Mouse (Mus musculus) frontal cortex, postnatal 14 days (tissue): Measurements from ENCODE around the gene 1700067K01Rik.
A peak's percentile ranks its signal among the peaks of the same experiment; 100 is the strongest.
"Not testable (repeated sequence)": the region's sequence is repeated elsewhere in the genome, so short reads cannot be mapped to it uniquely, and the experiment has no call there.

Source experiments
- DNase-seq, 2 experiments: peaks; one replicate each; pipeline ENCODE4 v3.0.0; 2022; ENCODE audit warnings: low spot score in 2 of 2

Gene 1700067K01Rik

DNA sequence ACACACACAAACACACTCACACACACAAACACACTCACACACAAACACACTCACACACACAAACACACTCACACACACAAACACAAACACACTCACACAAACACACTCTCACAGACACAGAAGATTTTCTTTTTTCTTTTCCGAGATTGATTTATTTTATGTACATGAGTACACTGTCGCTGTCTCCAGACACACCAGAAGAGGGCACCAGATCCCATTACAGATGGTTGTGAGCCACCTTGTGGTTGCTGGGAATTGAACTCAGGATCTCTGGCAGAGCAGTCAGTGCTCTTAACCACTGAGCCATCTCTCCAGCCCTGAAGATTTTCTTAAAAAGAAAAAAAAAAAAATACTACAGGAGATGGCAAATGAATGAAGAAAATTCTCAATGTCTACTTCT lies 18.1 kb upstream of the 1700067K01Rik start:
- DNase-seq: not testable (repeated sequence)

DNA sequence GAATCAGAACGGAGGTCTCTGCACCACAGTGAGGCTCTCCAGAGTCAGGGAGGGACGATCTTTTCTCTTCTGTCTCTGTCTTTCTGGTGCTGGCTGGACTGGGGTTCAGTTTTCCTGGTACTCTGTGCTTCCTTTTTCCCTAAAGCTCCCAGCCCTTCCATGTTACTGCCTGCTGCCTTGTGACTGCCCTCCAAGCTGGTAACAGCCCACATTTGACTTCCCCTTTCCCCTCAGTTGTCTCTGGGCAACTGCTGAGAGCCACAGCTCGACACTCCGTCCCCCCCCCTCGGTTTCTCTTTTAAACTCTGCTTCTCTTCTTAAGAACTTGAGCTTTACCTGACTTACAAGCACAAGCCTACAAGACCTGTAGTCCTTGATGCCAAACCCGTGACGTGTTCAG lies 12.1 kb upstream of the 1700067K01Rik start:
- no peak for DNase-seq

DNA sequence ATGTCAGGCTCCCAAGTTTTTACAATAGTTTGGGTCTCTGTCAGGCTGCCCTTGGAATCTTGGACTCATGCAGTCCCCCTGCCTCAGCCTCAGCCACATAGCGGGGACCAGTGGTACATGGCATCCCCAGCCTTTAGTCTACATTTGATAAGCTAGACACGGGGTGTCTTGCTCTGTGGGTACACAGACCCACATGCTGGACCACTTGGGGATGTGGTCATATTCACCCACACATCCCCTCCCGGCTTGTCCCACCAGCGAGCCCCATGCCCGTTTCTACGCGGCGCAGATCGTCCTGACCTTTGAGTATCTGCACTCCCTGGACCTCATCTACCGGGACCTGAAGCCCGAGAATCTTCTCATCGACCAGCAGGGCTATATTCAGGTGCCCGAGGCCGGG lies 11.1 kb upstream of the 1700067K01Rik start:
- DNase-seq: no peak

DNA sequence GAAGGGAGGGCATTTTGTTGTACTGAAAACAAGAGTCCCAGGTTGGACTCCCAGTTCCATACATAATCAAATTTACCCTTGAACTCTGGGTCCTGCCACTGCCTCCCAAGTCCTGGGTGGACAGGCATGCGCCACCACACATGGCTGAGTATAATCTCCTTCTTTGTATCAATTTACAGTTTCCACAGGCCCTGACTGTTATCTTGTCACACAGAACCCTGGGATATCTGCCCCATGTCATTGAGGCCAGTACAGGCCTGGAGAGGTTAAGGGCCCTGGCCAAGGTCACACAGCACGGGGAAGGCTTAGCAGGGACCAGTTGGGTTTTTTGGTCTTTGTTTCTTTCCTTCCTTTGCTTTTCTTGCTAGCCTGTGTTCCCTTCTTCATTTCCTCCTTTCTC lies 8.8 kb upstream of the 1700067K01Rik start:
- no peak for DNase-seq

DNA sequence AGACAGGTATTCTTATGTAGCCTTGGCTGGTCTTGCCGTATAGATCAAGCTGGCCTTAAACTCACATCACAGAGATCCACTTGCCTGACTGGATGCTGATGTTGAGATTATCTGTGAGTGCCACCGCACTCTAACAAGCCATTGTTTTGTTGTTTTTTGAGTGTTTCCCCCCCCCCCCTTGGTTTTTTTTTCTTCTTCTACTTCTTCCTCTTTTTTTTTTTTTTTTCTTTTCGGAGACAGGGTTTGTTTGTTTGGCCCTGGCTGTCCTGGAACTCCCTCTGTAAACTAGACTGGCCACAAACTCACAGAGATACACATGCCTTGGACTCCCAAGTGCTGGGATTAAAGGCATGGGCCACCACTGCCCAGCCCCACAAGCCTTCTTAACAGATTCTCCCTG lies 7.3 kb upstream of the 1700067K01Rik start:
- DNase-seq: no peak

DNA sequence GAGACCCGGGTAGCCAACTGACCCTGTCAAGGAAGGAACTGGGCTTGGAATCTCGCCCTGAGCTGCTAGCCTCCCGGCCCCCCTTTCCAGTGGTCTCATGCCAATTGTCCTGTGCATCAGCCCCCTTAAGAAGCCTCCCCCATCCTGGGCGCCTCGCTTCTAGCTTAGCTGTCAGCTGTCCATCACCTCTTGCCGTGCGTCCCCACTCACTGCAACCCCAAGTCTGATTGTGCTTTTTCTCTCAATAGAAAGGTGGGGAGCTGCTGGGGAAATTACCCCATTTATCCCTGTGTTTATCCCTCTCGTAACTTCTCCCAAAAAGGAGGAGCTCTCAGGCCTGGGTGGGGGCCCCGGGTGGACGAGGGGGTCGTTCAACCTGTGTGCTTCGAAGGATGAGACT lies 5.3 kb upstream of the 1700067K01Rik start:
- DNase-seq: no peak

DNA sequence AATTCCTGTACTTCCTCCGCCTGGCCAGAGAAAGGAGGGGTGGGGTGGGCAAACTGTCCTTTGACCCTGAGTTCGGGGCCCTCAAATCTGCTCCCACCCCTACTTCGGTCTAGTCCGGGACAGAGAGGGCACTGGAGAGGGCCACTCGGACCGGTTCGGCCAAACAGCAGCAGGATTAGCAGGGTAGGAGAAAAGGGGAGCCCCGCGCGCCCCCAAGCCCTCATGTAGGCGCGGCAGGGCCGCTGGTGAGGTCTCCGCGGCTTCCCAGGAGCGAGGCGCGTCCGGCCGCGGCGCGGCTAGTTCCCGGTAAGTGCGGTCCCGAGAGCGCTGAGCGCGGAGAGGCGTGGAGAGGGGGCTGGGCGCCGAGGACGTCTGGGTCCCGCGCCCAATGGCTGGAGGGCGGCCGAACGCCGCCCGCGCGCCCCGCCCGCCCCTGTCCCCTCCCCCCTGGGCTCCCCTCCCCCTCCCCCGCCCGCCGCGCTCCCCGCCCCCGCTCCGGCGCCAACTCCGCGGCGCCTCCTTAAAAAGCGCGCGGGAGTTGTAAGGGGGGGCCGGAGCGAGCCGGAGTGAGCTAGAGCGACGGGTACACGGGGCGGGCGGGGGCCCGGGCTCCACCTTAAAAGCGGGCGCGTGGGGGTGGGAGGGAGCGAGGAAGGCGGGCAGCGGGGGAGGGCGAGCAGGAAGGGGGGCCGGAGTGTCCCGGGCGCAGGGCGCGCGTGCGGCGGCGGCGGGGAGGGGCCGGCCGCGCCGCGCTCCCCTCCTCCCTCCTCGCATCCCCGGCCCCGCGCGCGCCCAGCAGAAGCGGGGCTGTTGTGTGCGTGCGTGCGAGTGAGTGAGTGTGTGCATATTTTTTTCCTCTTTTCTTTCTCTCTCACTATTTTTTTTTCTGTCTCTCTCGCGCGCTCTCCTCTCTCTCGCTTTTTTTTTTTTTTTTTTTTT lies 4.5 kb upstream of the 1700067K01Rik start:
- DNase-seq: peak; percentile 47 to 64

DNA sequence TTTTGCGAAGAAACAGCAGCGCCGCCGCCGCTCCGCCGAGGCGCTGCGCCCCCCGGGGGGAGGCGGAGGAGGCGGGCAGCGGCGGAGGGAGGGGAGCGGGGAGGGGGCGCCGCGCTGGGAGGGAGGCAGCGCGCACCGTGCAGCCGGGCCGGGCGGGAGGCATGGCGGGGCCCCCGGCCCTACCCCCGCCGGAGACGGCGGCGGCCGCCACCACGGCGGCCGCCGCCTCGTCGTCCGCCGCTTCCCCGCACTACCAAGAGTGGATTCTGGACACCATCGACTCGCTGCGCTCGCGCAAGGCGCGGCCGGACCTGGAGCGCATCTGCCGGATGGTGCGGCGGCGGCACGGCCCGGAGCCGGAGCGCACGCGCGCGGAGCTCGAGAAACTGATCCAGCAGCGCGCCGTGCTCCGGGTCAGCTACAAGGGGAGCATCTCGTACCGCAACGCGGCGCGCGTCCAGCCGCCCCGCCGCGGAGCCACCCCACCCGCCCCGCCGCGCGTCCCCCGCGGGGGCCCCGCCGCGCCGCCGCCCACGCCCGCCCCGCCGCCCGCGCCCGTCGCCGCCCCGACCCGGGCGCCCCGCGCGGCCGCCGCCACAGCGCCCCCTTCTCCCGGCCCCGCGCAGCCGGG lies 3.7 kb upstream of the 1700067K01Rik start, which contains the start of gene Samd1:
Gene Samd1, plus strand, starts transcription at position 162 of the 631 bp plus-strand sequence.
- DNase-seq: no peak

DNA sequence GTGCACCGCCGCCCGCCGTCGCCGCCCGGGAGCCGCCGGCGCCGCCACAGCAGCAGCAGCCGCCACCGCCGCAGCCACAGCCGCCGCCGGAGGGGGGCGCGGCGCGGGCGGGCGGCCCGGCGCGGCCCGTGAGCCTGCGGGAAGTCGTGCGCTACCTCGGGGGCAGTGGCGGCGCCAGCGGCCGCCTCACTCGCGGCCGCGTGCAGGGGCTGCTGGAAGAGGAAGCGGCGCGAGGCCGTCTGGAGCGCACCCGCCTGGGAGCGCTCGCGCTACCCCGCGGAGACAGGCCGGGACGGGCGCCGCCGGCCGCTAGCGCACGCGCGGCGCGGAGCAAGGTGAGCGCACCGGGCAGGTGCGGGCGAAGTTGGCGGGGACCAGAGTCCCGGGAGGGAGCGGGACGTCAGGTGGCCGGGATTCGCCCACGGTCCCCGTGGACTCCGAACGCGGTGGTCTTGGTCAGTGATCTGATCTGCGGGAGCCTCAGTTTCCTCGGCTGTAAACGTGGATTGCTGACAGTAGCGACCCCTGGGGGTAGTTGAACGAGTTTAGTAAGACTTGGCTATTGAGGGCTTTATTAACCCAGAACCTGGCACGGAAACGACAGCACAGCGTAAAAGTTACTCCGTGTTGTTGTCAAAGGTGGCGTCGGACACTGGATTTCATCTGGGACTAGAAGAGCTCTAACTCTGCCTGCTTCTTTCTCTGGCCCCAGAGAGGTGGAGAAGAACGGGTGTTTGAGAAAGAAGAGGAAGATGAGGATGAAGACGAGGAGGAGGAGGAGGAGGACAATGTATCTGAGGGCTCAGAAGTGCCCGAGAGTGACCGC lies 2.9 kb upstream of the 1700067K01Rik start:
- peak; percentile 45 to 52 for DNase-seq

DNA sequence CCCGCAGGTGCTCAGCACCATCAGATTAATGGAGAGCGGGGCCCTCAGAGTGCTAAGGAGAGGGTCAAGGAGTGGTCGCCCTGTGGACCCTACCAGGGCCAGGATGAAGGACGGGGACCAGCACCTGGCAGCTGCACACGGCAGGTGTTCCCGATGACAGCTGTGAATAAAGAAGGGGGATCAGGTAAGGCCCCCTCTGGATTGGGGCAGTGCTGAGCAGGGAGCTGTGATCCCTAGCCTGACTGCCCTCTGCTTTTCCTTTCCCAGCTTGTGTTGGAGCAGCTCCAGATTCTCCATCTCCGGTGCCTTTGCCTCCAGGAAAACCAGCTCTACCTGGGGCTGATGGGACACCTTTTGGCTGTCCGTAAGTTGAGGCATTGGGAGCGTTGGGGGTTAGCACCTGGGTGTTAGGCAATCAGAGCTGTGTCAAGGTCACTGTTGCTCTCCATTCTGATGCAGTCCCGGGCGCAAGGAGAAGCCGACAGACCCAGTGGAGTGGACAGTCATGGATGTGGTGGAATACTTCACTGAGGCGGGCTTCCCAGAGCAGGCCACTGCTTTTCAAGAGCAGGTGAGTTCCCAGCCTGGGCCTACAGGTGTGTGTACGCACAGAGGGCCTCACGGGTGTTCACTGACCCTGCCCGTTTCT lies 2.1 kb upstream of the 1700067K01Rik start:
- DNase-seq: no peak

DNA sequence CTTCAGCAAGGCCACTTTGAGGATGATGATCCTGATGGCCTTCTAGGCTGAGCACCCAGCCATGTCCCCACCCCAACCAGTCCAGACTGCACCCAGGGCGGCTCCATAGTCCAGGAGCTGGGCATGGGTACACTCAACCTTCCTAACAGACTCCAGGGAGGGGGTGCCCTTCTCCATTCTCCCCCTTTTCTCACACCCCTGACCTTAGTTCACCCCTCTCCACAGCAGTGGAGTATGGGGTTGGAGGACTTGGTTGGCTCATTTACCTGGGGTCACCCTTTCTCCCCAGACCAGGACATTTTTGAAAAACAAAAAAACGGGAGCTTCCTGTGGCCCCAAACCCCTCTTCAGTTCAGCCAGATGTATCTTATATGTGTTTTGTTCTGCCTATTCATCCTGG lies 1.5 kb upstream of the 1700067K01Rik start:
- DNase-seq: no peak

DNA sequence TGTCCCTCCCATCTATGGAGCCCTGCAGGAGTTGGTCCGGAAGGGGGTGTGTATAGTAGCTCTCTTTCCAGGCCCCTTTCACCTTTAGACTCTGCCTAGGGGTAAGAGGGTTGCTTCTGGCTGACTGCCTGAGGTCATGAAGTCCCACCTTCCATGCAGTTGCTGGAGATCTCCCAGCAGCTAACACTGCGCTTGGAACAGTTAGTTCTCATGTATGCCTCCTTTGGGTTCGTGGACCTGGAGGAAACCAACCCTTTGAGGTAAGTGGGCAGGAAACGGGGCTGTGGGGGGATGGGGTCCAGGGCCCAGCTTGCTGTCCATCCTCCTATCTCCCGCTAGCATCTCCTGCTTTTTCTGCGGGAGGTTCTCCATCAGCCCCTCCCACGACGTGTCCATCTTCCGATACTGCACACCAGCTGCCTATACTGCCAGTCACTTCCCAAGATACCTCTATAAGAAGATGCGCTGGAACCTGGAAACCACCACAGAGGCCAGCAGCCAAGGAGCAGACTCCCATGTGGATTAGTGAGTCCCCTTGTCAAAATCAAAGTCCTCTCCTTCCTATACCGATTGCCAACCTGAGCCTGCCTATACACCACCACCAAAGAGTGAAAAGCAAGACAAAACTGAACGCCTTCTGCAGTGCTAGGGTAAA lies 1.8 kb downstream of the 1700067K01Rik start:
- DNase-seq: no peak

DNA sequence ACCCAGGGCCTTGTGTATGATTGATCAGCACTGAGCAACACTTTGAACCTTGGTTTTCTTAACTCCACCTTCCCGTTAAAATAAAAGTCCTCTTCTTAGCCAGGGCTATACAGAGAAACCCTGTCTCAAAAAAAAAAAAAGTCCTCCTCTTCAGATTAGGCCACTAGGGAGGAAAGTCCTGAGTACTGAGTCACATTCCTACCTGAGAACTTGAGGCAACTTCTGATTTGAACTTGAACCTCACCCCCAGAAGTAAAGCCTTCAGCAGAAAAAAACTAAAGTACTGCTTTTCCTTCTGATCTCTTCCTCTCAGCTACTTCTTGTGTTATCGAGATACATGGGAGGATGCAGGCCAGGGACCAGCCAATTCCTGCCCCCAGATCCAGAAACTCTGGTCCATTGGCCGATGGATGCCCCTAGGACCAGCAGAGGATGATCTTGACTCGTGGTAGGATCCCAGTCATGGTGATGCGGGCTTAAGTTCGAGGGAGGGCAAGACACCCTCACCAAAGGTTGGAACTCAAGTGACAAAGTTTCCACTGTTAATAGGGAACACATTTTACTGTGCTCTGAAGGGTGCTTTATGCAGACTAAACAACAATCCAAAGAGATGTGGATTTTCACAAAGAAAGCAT lies 2.4 kb downstream of the 1700067K01Rik start:
- DNase-seq: no peak

DNA sequence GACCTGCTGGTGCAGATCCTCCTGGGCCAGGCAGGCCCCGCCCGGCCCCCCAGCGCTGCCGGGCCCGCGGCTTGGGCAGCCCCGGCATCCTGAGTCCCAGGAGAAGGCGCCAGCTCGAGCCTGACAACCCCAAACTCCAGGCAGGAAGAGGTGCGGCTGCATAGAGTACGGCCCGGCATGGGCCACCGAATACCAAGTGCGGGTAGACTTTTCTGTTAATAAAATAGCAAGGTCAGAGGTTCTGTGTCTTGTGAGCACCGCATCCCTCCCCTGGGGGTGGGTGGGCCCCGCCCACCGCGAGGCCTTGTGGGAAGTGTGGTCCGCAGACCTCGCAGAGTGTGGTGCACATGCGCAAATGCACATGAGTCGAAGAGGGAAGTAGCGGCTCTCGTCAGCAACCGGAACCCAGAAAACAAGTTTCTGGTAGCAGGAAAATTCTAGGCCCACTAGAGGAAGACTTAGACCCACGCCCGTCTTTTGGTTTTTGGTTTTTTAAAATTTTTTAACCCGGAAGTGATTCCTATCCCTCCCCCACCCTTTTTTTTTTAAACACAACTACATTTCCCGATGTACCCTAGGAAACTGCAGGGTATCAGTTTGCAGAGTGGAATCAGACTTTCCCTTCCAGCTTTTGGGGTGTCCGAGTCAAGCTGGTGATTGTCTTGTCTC lies 3.4 kb downstream of the 1700067K01Rik start:
- DNase-seq: peak; percentile 86 to 87

DNA sequence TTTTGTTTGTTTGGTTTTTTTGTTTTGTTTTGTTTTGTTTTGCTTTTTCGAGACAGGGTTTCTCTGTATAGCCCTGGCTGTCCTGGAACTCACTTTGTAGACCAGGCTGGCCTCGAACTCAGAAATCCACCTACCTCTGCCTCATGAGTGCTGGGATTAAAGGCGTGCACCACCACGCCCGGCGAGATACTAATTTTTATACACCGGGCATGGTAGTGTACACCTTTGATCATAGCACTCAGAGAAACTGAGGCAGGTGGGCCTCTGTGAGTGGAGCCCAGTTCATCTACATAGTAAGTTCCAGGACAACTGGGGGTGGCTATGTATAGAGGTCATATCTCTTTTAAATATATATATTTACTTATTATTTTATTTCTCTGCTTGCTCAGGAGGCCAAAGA lies 4.2 kb downstream of the 1700067K01Rik start:
- not testable (repeated sequence) for DNase-seq

DNA sequence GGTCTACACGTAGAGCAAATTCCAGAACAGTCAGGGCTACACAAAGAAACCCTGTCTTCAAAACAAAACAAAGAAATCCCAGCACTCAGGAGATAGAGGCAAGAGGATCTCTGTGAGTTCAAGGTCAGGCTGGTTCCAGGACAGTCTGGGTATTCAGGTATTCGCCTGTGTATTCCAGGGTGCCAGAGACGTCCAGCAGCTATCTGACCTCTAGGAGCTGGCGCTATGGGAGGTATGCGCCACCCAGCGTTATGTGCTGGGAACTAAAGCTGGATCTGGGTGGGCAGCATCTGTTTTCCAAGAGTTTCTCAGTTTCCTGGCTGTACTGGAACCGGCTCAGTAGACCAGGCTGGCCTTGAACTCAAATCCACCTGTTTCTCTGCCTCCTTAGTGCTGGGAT lies 7.1 kb downstream of the 1700067K01Rik start:
- DNase-seq: no peak

DNA sequence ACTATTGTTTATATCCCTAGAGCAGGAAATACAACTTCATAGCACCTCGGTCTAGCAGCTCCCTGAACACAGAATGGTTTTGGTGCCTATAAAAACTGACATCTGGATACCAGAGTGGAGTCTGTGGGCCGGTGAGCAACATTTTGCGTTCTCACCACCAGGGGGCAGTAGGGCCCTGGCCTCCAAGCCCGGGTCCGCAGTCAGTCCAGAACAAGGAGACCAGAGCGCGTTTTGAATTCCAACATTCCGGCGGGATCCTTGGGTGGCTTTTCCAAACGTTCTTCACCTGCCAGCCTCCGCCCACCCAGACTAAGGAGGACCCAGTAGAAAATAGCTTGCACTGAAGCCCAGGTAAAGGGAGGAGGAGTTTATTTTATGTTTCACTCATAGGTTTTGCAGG lies 8.6 kb downstream of the 1700067K01Rik start:
- peak; percentile 69 to 83 for DNase-seq

DNA sequence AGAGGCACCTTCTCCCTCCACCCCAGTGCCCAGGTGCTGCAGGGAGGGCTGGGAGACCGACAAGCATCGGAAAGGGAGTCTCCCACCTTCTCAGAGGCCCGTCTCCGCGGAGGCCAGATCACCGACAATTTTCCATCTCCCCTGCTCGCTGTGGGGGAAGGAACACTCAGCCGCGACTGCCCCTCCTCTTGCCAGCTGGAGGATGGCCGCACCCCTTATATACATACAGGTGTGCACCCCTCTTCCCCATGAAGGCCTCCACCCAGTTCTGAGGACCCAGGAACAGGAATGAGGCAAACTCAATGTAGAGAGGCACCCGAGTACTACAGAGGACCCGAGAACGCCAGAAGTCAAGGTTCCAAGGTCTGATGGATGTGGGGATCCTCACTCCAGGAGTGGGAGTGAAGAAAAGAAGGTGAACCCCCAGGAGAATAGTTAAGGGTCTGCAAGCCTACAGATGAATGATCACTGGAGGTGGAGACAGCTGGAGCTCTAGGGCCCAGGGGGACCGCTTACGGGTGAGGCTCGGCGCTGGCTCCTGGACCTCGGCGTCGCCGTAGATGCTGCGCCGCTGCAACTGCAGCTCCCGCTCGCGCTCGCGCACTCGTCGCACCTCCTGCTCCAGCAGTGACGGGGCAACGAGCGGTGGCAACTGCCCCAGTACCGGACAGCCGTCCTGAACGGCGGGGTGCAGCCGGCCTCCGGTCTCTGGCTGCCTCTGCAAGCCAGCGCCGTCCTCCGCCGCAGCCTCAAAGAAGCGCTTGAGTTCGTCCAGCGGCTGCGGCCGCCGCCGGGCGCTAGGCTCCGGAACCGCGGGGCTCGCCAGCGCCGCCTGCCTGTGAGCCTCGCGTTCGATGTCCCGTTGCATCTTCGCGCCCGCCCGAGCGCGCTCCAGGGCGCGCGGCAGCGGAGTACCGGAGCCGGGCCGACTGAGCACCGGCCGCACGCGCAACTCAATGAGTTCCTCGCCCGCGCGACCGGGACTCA lies 9.6 kb downstream of the 1700067K01Rik start:
- DNase-seq: no peak
